Mouse (Mus musculus) kidney, adult 2 months (tissue): Measurements from ENCODE around the gene Smad1. TPM values are rescaled to one million over a fixed set of nuclear protein-coding genes. Genes with fewer than 3 reads are reported as not detected.

Experiments
- DNase-seq: peaks from one replicate; pipeline ENCODE4 v3.0.0; 2021
- H3K27ac ChIP-seq: fragments of 200-500 bp; 2 replicates; pipeline ENCODE4 v1.5.1; 2012; ENCODE audit warnings: low read depth, low read length, control low read depth, inconsistent platforms; ENCODE audit not compliant: insufficient read depth
- H3K27me3 ChIP-seq: fragments of 200-500 bp; replicated peaks from 2 replicates; pipeline ENCODE4 v1.6.1; 2012; ENCODE audit warnings: mild to moderate bottlenecking, moderate library complexity, low read length, inconsistent platforms; ENCODE audit not compliant: control insufficient read depth, insufficient read depth
- H3K36me3 ChIP-seq: fragments of 200-500 bp; 2 replicates; pipeline ENCODE4 v1.6.1; 2012; ENCODE audit warnings: mild to moderate bottlenecking, moderate library complexity, low read length, inconsistent platforms; ENCODE audit not compliant: control insufficient read depth, insufficient read depth
- H3K4me1 ChIP-seq: fragments of 200-500 bp; 2 replicates; pipeline ENCODE4 v1.6.1; 2011; ENCODE audit warnings: low read length; ENCODE audit not compliant: control insufficient read depth, insufficient read depth
- H3K4me3 ChIP-seq: fragments of 200-500 bp; 2 replicates; pipeline ENCODE4 v1.5.1; 2011; ENCODE audit warnings: mild to moderate bottlenecking, low read depth, low read length, control low read depth; ENCODE audit not compliant: insufficient read depth
- CTCF ChIP-seq: fragments of 200-500 bp; conservative IDR thresholded peaks from 2 replicates; pipeline ENCODE4 v1.5.1; 2011; ENCODE audit warnings: low read depth, mild to moderate bottlenecking, control low read depth, low read length, moderate library complexity, mixed read lengths; ENCODE audit not compliant: insufficient read depth, insufficient read length
- POLR2A ChIP-seq: fragments of 200-500 bp; IDR thresholded peaks from one replicate; pipeline ENCODE4 v1.6.1; 2011; ENCODE audit warnings: low read depth, low read length, control low read depth
- WGBS: fragments of 180-500 bp; shearing (Covaris S2); methylation state at CpG from one replicate; pipeline ENCODE4 v1.1.7; 2018; 5-methylcytosine and 5-hydroxymethylcytosine counted together
- polyA plus RNA-seq: library from polyadenylated mRNA; depleted of rRNA; stranded (reverse); fragments of >200 nt; gene quantifications from 2 replicates; pipeline ENCODE4 v1.2.3, GENCODE M21; 2012; rRNA removed

Gene Smad1
- polyA plus RNA-seq, 1 experiment, result 20.8 TPM

GRCm38 (mm10) chr8:79288681-79289080, 110.6 kb downstream of the Smad1 start:
- H3K4me3 ChIP-seq, result no peak overlapping the region
- H3K4me1 ChIP-seq, result peaks cover 8% of the 10 kb centered on the region; the same call in 1 of the 2 replicates
- H3K27me3 ChIP-seq, result no peaks in the 10 kb centered on the region
- H3K27ac ChIP-seq, result no peak overlapping the region
- WGBS, result 35% methylated on average over 2 of the region's 2 CpGs
- H3K36me3 ChIP-seq, result no peaks in the 10 kb centered on the region
- no peak for DNase-seq
- TF ChIP-seq CTCF, result no peak
- TF ChIP-seq POLR2A, result no peak

Other genes with a start within 250 kb of the Smad1 start
- 0.18 TPM in 1 of 2 replicates, not detected in the other for gene 1700011L22Rik, start 150.9 kb downstream of the Smad1 start, polyA plus RNA-seq
- 12.0 and 16.8 TPM in 2 replicates for gene Mmaa, start 104.6 kb downstream of the Smad1 start, polyA plus RNA-seq
- gene Otud4, start 240.1 kb upstream of the Smad1 start, polyA plus RNA-seq, result 14.0 and 19.1 TPM in 2 replicates